Mouse (Mus musculus): ENCODE results near the gene Heatr6. TPM values are rescaled to one million over a fixed set of nuclear protein-coding genes. Genes with fewer than 3 reads are reported as not detected.

The Heatr6 gene
- total RNA-seq (2021) (10 to 100 TPM; 11.8 to 12.6 TPM), polyA plus RNA-seq (2012; rRNA removed) (21.3 and 22.7 TPM in 2 replicates)
- long read RNA-seq, full-length matches to known transcripts: 9 of 12 reads
- long read RNA-seq, partial matches to known transcripts: 2 of 12 reads
- long read RNA-seq, other reads (novel, unspliced or antisense): 1 of 12 reads

- DNase-seq: peak; percentile 92
Observed at GRCm38 (mm10) chr11:83753581-83754181, at the start of gene Heatr6. Gene Heatr6, plus strand, starts transcription at chr11:83753696.

GRCm38 (mm10) chr11:83703705-83704104, 49.8 kb upstream of the Heatr6 start, which contains the start of gene Wfdc17:
Gene Wfdc17, plus strand, starts transcription at chr11:83703991.
- no peak for DNase-seq

- no peak for DNase-seq
Observed at GRCm38 (mm10) chr11:83708715-83709114, 44.8 kb upstream of the Heatr6 start, which contains the start of gene Wfdc18. Gene Wfdc18, plus strand, starts transcription at chr11:83709015.

GRCm38 (mm10) chr11:83709683-83710082, 43.8 kb upstream of the Heatr6 start:
- DNase-seq: no peak

- no peak for DNase-seq
Observed at GRCm38 (mm10) chr11:83712671-83713070, 40.8 kb upstream of the Heatr6 start.

GRCm38 (mm10) chr11:83713925-83714324, 39.6 kb upstream of the Heatr6 start:
- DNase-seq: no peak

- peak; percentile 61 for DNase-seq
Observed at GRCm38 (mm10) chr11:83717042-83717665, 36.3 kb upstream of the Heatr6 start.

GRCm38 (mm10) chr11:83720766-83721165, 32.7 kb upstream of the Heatr6 start:
- DNase-seq: no peak

- peak; percentile 15 for DNase-seq
Observed at GRCm38 (mm10) chr11:83728757-83729432, 24.6 kb upstream of the Heatr6 start.

- DNase-seq: no peak
Observed at GRCm38 (mm10) chr11:83731116-83731515, 22.4 kb upstream of the Heatr6 start.

GRCm38 (mm10) chr11:83733071-83733640, 20.3 kb upstream of the Heatr6 start:
- DNase-seq: no peak

GRCm38 (mm10) chr11:83734215-83734614, 19.3 kb upstream of the Heatr6 start:
- DNase-seq: no peak

GRCm38 (mm10) chr11:83735881-83736280, 17.6 kb upstream of the Heatr6 start:
- no peak for DNase-seq

- DNase-seq: no peak
Observed at GRCm38 (mm10) chr11:83737109-83737558, 16.4 kb upstream of the Heatr6 start.

- peak; percentile 62 for DNase-seq
Observed at GRCm38 (mm10) chr11:83739241-83739640, 14.3 kb upstream of the Heatr6 start.

GRCm38 (mm10) chr11:83740443-83740991, 13.0 kb upstream of the Heatr6 start:
- no peak for DNase-seq

- DNase-seq: no peak
Observed at GRCm38 (mm10) chr11:83741841-83742240, 11.7 kb upstream of the Heatr6 start.

GRCm38 (mm10) chr11:83742731-83743355, 10.7 kb upstream of the Heatr6 start:
- DNase-seq: no peak

- no peak for DNase-seq
Observed at GRCm38 (mm10) chr11:83743525-83743924, 10.0 kb upstream of the Heatr6 start.

GRCm38 (mm10) chr11:83746152-83746551, 7.3 kb upstream of the Heatr6 start:
- DNase-seq: no peak

- DNase-seq: no peak
Observed at GRCm38 (mm10) chr11:83746681-83747080, 6.8 kb upstream of the Heatr6 start, which contains the start of gene Wfdc21. Gene Wfdc21, plus strand, starts transcription at chr11:83746940.

All from adrenal gland, adult 2 months (tissue).